Mouse (Mus musculus): ENCODE measurements around the gene Aspdh.

Gene Aspdh

GRCm38 (mm10) chr7:44497361-44498055 is 32.3 kb downstream of the Aspdh start:
- no peak for DNase-seq (ENCODE audit: extremely low spot score, low spot score)

GRCm38 (mm10) chr7:44498922-44499321 is 33.7 kb downstream of the Aspdh start:
- DNase-seq (ENCODE audit: extremely low spot score, low spot score), result no peak

GRCm38 (mm10) chr7:44500046-44500445 is 34.9 kb downstream of the Aspdh start:
- no peak for DNase-seq (ENCODE audit: extremely low spot score, low spot score)

- DNase-seq (ENCODE audit: extremely low spot score, low spot score), result peak; percentile 75
These were observed 36.4 kb downstream of the Aspdh start for GRCm38 (mm10) chr7:44501563-44502115.

- DNase-seq (ENCODE audit: extremely low spot score, low spot score), result no peak
These were observed 42.3 kb downstream of the Aspdh start for GRCm38 (mm10) chr7:44507491-44507890.
